Mouse (Mus musculus) cerebellum, adult (tissue): ENCODE results near the gene Rhox4c.
"Not testable (repeated sequence)": the region's sequence is repeated elsewhere in the genome, so short reads cannot be mapped to it uniquely, and the experiment has no call there.

Source experiments
- ATAC-seq: cut with Nextera tagmentation; 2 replicates; pipeline ENCODE4 v1.9.2; 2017; ENCODE audit warnings: mild to moderate bottlenecking, moderate library complexity, mixed read lengths; ENCODE audit not compliant: insufficient number of reproducible peaks, low FRiP score, low TSS enrichment

Gene Rhox4c

DNA sequence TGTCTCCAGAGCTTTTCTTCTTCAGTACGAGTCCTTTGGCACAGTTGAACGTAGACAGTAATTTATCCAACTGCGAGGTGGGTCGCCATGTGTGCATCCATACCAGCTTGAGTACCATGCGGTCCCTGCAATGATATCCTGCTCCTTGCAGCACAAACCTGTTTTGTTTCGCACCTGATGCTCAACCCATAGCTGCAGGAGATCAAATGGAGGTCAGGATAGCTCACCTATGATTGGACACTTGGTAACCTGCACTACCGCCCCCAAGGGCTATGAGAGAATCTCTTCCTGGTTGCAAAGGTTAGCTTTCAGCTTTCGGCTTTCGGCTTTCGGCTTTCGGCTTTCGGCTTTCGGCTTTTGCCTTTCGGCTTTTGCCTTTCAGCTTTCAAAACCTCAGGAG lies at the start of gene Rhox4c:
Gene Rhox4c, plus strand, starts transcription at position 301 of the 400 bp plus-strand sequence.
- not testable (repeated sequence) for ATAC-seq

- ATAC-seq = not testable (repeated sequence)
Measured at GRCm38 (mm10) chrX:37432194-37432593, 47.9 kb upstream of the Rhox4c start, which contains the start of gene Rhox4b. Gene Rhox4b (plus strand): TSS chrX:37432494.

DNA sequence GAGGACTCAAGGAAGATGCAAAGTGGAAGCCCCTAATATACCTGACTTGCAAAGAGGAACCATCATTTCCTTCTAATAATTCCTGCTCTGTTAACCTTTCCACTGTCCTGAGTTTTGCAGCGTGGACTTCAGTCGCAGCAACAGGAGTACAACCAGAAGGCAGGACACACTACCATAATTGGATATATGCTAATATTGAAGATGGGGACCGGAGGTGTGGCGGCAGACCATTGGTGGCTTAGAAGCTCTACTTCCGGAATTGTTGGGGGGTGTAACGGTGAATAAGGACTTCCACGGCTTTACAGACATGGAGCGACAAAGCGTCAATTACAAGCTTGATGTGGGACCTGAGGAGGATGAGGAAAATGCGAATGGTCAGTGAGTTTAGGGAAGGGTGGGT lies 26.8 kb upstream of the Rhox4c start, which contains the start of gene Rhox2c:
Gene Rhox2c, plus strand, starts transcription at position 301 of the 400 bp plus-strand sequence.
- ATAC-seq = not testable (repeated sequence)

GRCm38 (mm10) chrX:37458285-37458684 lies 21.9 kb upstream of the Rhox4c start, which contains the start of gene Rhox3c:
Gene Rhox3c (plus strand): TSS chrX:37458585.
- ATAC-seq = not testable (repeated sequence)

- not testable (repeated sequence) for ATAC-seq
Measured at GRCm38 (mm10) chrX:37514059-37514458, 33.9 kb downstream of the Rhox4c start, which contains the start of gene Rhox4d. Gene Rhox4d (plus strand): TSS chrX:37514359.

GRCm38 (mm10) chrX:37530152-37530551 lies 50.0 kb downstream of the Rhox4c start, which contains the start of gene Rhox2e:
Gene Rhox2e (plus strand): TSS chrX:37530452.
- ATAC-seq = not testable (repeated sequence)
